Mouse (Mus musculus) ES-E14 (cell line): ENCODE data around the gene Sympk.

ENCODE experiments used
- CHD2 ChIP-seq: IDR thresholded peaks from 2 replicates; pipeline ENCODE4 v1.6.1; 2014; ENCODE audit warnings: mild to moderate bottlenecking, low read depth, low read length, inconsistent platforms
- HCFC1 ChIP-seq: IDR thresholded peaks from 2 replicates; pipeline ENCODE4 v1.6.1; 2012; ENCODE audit warnings: low read length, inconsistent platforms, borderline replicate concordance; ENCODE audit not compliant: insufficient read depth
- ZC3H11A ChIP-seq: IDR thresholded peaks from 2 replicates; pipeline ENCODE4 v1.6.1; 2012; ENCODE audit warnings: low read depth, mild to moderate bottlenecking, inconsistent platforms, low read length, borderline replicate concordance
- ZNF384 ChIP-seq: IDR thresholded peaks from 2 replicates; pipeline ENCODE4 v1.6.1; 2012; ENCODE audit warnings: low read depth, low read length, inconsistent platforms

GRCm38 (mm10) chr7:19049252-19049651 is 25.1 kb downstream of the Sympk start:
- TF ChIP-seq ZNF384, result no peak
- TF ChIP-seq CHD2, result no peak
- no peak for TF ChIP-seq HCFC1
- no peak for TF ChIP-seq ZC3H11A
